In genomic region chr12:84709842-84710439, GRCm38 (mm10) we compare ENCODE assay signal across 11 mouse cellular contexts. TPM values are rescaled to one million over a fixed set of nuclear protein-coding genes. Genes with fewer than 3 reads are reported as not detected.
DNase-seq lines count a peak whose midpoint lies in the region; ATAC-seq lines count a peak whose summit lies in the region.
"Had no signal": no experiment of that assay in that cellular context is flagged by ENCODE, and none has a peak within 500 bp of the region (broad histone marks: within the 10 kb centered on the region; RNA-seq: fewer than 3 reads in every experiment).

No protein-coding gene starts in this region.

- no peak overlapping the region for H3K9ac ChIP-seq in midbrain, embryonic 14.5 days (replicated peaks; ENCODE audit: low read length)
- H3K9ac ChIP-seq in intestine, embryonic 15.5 days = no peak overlapping the region
- H3K9ac ChIP-seq: limb, embryonic 13.5 days; neural tube, embryonic 13.5 days had no signal

- 32% methylated on average over 14 of the region's 14 CpGs for WGBS in midbrain, embryonic 14.5 days
- 37% methylated on average over 14 of the region's 14 CpGs for WGBS in midbrain, embryonic 10.5 days
- WGBS in intestine, embryonic 15.5 days = 20% methylated on average over 14 of the region's 14 CpGs

- peak; percentile 41 for DNase-seq in midbrain, embryonic 14.5 days
- DNase-seq in midbrain, embryonic 10.5 days (ENCODE audit: low spot score) = no peak
- peak; percentile 30 for DNase-seq in adrenal gland, postnatal 25 days
- peak; percentile 56 for DNase-seq in liver
- DNase-seq in ovary, postnatal 36 days (ENCODE audit: low spot score) = peak; percentile 20
- DNase-seq in layer of hippocampus, postnatal 25 days (ENCODE audit: extremely low spot score in 1 of 2, low spot score in 1 of 2) = no peak
- DNase-seq: thymus, postnatal 14 days had no signal

- no peak for ATAC-seq in midbrain, embryonic 14.5 days (ENCODE audit: low FRiP score, low TSS enrichment)
- no peak for ATAC-seq in intestine, embryonic 15.5 days

- H3K27ac ChIP-seq in midbrain, embryonic 14.5 days (replicated peaks; ENCODE audit: low read depth, low read length) = no peak overlapping the region
- H3K27ac ChIP-seq in midbrain, embryonic 10.5 days (replicated peaks) = no peak overlapping the region
- no peak overlapping the region for H3K27ac ChIP-seq in intestine, embryonic 15.5 days
- H3K27ac ChIP-seq: limb, embryonic 13.5 days; neural tube, embryonic 13.5 days had no signal

- H3K27me3 ChIP-seq in midbrain, embryonic 14.5 days (ENCODE audit: control insufficient read depth, insufficient read depth, low read length) = no peaks in the 10 kb centered on the region
- no peaks in the 10 kb centered on the region for H3K27me3 ChIP-seq in midbrain, embryonic 10.5 days (ENCODE audit: low read depth, poor library complexity, severe bottlenecking)
- no peaks in the 10 kb centered on the region for H3K27me3 ChIP-seq in intestine, embryonic 15.5 days (replicated peaks)
- H3K27me3 ChIP-seq: limb, embryonic 13.5 days had no signal

- H3K4me1 ChIP-seq in midbrain, embryonic 14.5 days (ENCODE audit: control insufficient read depth, insufficient read depth, low read length) = peaks cover 3% of the 10 kb centered on the region; the same call in 1 of the 2 replicates
- peaks cover 10% of the 10 kb centered on the region for H3K4me1 ChIP-seq in midbrain, embryonic 10.5 days
- H3K4me1 ChIP-seq in intestine, embryonic 15.5 days (replicated peaks) = no peaks in the 10 kb centered on the region
- H3K4me1 ChIP-seq: limb, embryonic 13.5 days; neural tube, embryonic 13.5 days had no signal

- H3K36me3 ChIP-seq in midbrain, embryonic 14.5 days (ENCODE audit: control insufficient read depth, insufficient read depth, low read length) = no peaks in the 10 kb centered on the region
- no peaks in the 10 kb centered on the region for H3K36me3 ChIP-seq in midbrain, embryonic 10.5 days
- H3K36me3 ChIP-seq in intestine, embryonic 15.5 days = no peaks in the 10 kb centered on the region
- H3K36me3 ChIP-seq: limb, embryonic 13.5 days; neural tube, embryonic 13.5 days had no signal

- H3K4me2 ChIP-seq in midbrain, embryonic 14.5 days (ENCODE audit: low read length) = no peak overlapping the region
- no peak overlapping the region for H3K4me2 ChIP-seq in intestine, embryonic 15.5 days (replicated peaks)
- H3K4me2 ChIP-seq: limb, embryonic 13.5 days; neural tube, embryonic 13.5 days had no signal

- H3K9me3 ChIP-seq in midbrain, embryonic 14.5 days (ENCODE audit: control insufficient read depth, low read length) = no peaks in the 10 kb centered on the region
- H3K9me3 ChIP-seq in midbrain, embryonic 10.5 days (replicated peaks) = no peaks in the 10 kb centered on the region
- H3K9me3 ChIP-seq in intestine, embryonic 15.5 days = no peaks in the 10 kb centered on the region
- H3K9me3 ChIP-seq: limb, embryonic 13.5 days; neural tube, embryonic 13.5 days had no signal

- no peak overlapping the region for H3K4me3 ChIP-seq in midbrain, embryonic 14.5 days (replicated peaks; ENCODE audit: low read depth, low read length)
- H3K4me3 ChIP-seq in midbrain, embryonic 10.5 days = no peak overlapping the region
- no peak overlapping the region for H3K4me3 ChIP-seq in intestine, embryonic 15.5 days (replicated peaks)
- H3K4me3 ChIP-seq: limb, embryonic 13.5 days; neural tube, embryonic 13.5 days had no signal

RNA-seq across cellular contexts. Expression of gene Syndig1l, which starts 11.3 kb away (rescaled TPM):
- polyA plus RNA-seq in midbrain, embryonic 14.5 days (2014; fragmentation: Nextera tagmentation; extraction: Ambion mirVana) = 8.4 and 10.5 TPM in 2 replicates
- 0.10 and 0.15 TPM in 2 replicates for polyA plus RNA-seq in midbrain, embryonic 10.5 days (2016; fragmentation: Nextera tagmentation; extraction: Ambion mirVana)
- total RNA-seq in adrenal gland, postnatal 25 days (2021) = not detected in 2 replicates
- 1 to 10 TPM; 7.3 to 7.5 TPM for total RNA-seq in layer of hippocampus, postnatal 25 days (2021)
- 0.10 and 0.15 TPM in 2 replicates for polyA plus RNA-seq in intestine, embryonic 15.5 days (2015; fragmentation: Nextera tagmentation; extraction: Ambion mirVana)
- polyA plus RNA-seq: heart, embryonic 16.5 days; limb, embryonic 13.5 days had no signal

Comparison
In these comparisons a context has a peak if more than half of its experiments do, and no peak if none do; other contexts are left out.
1. DNase-seq: peak in midbrain, embryonic 14.5 days (single experiment), adrenal gland, postnatal 25 days (single experiment), liver (single experiment) and ovary, postnatal 36 days (single experiment); none in midbrain, embryonic 10.5 days (single experiment) and layer of hippocampus, postnatal 25 days (0 of 2).